Mouse (Mus musculus): ENCODE results near the gene Trp53tg5.

The Trp53tg5 gene

GRCm38 (mm10) chr2:164473624-164474023 is at the start of gene Trp53tg5:
TSS of gene Trp53tg5 (minus strand) at chr2:164473724.
- DNase-seq, result no peak

GRCm38 (mm10) chr2:164522280-164522679 is 48.8 kb upstream of the Trp53tg5 start:
- no peak for DNase-seq

DNA sequence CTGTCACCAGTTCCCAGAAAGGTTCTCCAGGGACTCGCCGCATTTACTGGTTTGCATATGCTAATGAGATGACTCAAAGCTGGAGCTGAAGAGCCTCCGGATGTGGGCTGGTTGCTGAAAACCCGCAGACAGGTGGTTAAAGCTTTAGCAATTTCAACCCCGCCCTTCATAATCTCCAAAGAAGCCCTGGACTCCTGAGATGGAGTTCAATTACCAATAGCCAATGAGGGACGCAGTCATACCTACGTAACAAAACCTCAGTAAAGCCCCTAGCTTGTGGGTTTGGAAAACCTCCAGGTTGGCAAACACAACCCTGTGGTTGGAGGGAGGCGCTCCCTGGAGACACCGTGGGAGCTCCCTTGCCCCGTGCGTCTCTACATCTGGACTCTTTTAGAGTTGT is 48.3 kb upstream of the Trp53tg5 start:
- DNase-seq, result no peak

GRCm38 (mm10) chr2:164520782-164521181 is 47.3 kb upstream of the Trp53tg5 start:
- peak; percentile 50 to 55 for DNase-seq

DNA sequence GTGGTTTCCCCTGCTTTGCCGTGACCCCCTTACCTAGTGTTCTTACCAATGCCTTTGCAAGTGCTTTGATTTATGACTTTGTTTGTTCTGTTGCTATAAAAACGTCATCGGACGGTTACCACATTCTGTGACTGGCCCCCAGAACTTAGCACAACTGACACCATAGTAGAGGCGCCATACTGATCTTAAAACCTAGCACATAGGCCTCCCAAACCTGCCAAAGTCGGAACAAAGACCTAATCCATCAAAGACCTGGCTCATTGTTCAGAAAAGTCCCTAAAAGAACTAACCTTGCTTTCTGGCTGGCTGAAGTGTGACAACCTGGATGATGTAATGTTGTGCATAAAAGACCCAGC is 45.6 kb upstream of the Trp53tg5 start:
- DNase-seq, result no peak

- DNase-seq, result no peak
Observed at GRCm38 (mm10) chr2:164518266-164519170, 45.0 kb upstream of the Trp53tg5 start.

DNA sequence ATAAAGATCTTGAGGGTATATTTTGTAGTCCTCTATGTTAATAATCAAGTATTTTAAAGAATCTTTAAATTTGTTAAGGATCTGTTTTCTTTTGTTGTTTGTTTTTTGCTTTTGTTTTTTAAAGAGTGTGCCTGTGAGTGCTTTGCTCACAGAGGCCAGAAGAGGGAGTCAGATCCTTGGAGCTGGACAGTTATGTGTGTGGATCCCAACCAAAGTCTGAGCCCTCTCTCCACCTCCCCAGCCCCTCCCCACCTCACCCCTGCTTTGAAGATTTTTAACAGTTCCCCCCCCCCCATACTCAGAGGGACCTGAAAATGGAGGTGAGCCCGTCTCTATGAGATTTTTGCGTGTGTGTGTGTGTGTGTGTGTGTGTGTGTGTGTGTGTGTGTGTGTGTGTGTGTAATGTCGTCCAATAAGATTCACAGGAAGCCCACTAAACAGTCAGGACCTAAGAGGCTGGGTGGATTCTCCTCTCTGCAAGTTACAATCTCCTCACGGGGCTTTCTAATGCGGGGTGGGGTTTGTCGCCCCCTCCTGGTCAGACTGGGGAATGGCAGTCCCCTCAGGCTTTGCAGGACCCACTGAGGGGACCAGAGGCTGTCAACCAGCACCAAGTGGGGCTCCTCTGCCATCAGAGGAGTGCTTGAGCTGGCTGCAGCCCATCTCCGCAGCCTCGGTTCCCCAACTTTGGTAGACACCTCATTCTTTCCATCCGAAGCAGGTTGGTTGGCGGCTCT is 44.1 kb upstream of the Trp53tg5 start:
- peak; percentile 57 to 64 for DNase-seq

- DNase-seq, result no peak
Observed at GRCm38 (mm10) chr2:164516592-164516991, 43.1 kb upstream of the Trp53tg5 start.

DNA sequence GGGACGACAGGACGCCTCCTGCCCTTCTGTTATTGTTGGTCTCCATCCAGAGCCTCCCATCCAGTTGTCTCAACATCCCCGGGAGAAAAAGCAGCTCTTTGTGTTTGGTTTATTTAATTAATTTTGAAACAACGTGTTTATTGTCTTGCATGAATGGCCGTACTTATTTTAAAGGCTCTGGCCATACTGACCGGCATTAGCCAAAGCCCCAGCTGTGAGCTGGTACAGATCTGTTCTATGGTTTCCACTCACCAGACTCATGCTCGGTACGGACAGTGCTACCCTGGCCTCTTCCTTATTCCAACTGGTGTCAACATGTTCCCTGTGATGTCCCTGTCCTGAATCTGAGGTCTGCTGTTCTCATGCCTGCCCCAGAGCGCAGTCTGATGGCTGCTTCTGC is 42.4 kb upstream of the Trp53tg5 start:
- no peak for DNase-seq

GRCm38 (mm10) chr2:164514916-164515315 is 41.4 kb upstream of the Trp53tg5 start:
- no peak for DNase-seq

GRCm38 (mm10) chr2:164513389-164513788 is 39.9 kb upstream of the Trp53tg5 start:
- no peak for DNase-seq

DNA sequence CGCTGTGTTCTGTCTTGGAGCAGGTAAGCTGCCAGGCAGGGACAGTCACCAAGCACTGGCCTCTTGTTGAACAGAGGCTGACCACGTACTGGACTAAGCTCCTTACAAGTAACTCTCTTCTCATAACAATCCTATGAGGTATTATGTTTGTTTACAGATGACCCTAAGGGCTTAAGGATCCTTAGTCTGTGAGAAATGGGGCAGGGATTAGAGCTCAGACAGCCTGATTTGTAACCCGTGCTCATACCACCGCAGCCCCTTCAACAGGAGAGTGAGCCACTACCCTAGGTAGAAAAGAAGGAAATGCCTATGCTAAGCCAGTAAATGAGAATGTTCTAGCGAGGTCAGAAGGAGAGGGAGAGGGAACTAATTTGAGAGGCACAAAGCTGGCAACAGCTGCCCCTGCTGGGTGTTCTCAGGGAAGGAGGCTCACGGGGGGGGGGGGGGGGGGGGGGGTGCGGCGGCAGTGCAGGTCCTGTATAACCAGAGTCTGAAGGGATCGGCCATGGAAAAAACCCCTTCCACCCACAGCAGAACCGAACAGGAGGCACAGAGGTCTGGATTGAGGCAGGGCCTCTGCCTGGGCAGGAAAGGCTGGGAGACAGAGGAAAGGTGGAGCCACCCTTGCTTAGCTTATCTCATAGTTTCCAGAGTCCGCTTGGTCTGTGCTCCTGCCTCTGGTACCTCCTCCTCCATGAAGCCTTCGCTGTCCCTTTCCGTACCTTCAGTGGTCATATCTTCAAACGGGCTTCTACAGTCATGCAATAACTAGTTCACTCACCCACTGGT is 38.8 kb upstream of the Trp53tg5 start:
- no peak for DNase-seq

- DNase-seq, result no peak
Observed at GRCm38 (mm10) chr2:164510621-164511190, 37.2 kb upstream of the Trp53tg5 start.

GRCm38 (mm10) chr2:164507811-164508210 is 34.3 kb upstream of the Trp53tg5 start:
- no peak for DNase-seq

DNA sequence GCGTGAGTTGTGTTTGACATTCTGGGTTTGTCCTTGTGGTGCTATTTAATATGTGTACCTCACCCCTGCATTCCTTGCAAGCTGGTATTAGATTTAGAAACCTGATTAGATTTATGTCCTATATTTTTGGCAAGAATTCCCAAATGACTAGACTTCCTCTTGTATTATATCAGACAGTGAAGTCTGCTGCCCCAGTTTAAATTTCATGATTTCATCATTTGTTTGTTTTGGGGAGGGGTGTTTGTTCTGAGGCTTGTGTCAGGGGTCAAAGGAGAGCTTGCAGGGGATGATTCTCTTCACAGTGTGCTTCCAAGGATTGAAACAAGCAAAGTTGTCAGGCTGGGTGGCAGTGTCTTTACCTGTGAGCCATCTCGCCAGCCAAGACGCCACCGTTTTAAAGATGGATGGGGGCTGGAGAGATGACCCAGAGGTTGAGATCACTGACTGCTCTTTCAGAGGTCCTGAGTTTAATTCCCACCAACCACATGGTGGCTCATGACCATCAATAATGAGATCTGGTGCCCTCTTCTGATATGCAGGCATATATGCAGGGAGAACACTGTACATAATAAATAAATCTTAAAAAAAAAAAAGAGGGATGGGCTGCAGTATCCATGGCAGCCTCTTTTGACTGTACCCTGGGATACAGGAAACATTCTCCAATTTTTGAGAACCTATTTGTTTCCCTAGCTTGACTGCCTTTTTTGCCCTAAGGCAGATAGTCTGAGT is 32.3 kb upstream of the Trp53tg5 start:
- DNase-seq, result no peak

DNA sequence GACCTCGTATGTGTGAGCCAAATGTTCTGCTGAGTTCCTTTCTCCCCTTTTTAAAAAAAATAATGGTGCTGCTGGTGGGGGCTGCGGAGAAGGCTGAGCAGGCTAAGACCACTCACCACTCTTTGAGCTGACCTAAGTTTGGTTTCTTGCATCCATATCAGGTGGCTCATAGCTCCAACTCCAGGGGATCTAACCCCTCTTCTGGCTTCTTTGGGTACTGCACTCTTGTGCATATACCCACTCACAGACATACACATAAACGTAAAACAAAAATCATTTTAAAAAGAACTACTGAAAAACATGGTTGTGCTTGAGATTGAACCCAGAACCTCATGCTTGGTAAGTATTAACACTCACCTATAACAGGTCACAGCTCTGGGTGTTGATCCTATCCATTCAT is 31.4 kb upstream of the Trp53tg5 start:
- no peak for DNase-seq

- DNase-seq, result peak in 1 of 2 experiments; percentile 25
Observed at GRCm38 (mm10) chr2:164500511-164500910, 27.0 kb upstream of the Trp53tg5 start.

- DNase-seq, result peak in 1 of 2 experiments; percentile 30
Observed at GRCm38 (mm10) chr2:164499317-164499716, 25.8 kb upstream of the Trp53tg5 start.

- DNase-seq, result peak in 1 of 2 experiments; percentile 35
Observed at GRCm38 (mm10) chr2:164497691-164498268, 24.3 kb upstream of the Trp53tg5 start.

- DNase-seq, result peak; percentile 89 to 90
Observed at GRCm38 (mm10) chr2:164496847-164497690, 23.5 kb upstream of the Trp53tg5 start, which contains the start of gene Pigt. TSS of gene Pigt (plus strand) at chr2:164497520.

DNA sequence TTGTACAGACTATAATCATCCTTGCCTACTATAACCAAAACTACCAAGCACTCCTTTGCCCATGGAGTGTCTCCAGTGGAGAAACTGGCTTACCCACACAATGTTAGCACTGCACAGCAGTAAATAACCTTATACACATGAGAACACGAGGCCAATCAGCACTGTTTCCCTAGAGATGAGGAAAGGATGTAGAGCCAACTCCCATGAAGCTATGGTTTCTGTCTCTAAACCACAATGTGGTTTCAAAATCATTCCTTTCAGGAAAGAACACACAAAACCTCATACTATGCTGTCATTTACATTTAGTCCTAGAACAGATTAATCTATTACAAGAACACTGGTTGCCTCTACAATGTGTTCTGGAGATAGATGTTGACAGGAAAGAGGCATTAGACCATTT is 22.8 kb upstream of the Trp53tg5 start:
- no peak for DNase-seq
